Mouse (Mus musculus) kidney, adult 2 months (tissue): ENCODE data around the gene Ddah1.

Experiments used
- CTCF ChIP-seq: fragments of 200-500 bp; conservative IDR thresholded peaks from 2 replicates; pipeline ENCODE4 v1.5.1; 2011; ENCODE audit warnings: low read depth, mild to moderate bottlenecking, control low read depth, low read length, moderate library complexity, mixed read lengths; ENCODE audit not compliant: insufficient read depth, insufficient read length
- POLR2A ChIP-seq: fragments of 200-500 bp; IDR thresholded peaks from one replicate; pipeline ENCODE4 v1.6.1; 2011; ENCODE audit warnings: low read depth, low read length, control low read depth

DNA sequence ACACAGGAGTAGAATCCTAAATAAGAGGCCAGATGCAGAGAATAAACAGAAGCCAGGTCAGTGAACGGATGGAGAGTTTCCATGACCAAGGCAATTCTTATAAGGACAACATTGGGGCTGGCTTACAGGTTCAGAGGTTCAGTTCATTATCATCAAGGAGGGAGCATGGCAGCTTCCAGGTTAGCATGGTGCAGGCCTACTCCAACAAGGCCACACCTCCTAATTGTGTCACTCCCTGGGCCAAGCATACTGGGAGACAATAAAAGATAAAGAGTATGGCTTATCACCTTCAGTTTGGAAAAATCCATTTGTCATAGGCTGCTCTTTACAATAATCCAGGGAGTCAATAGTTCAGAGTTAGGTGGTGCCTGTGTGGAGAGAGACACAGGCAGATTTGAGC is 9.8 kb upstream of the Ddah1 start:
- TF ChIP-seq CTCF (no peak), POLR2A (no peak)
